Mouse (Mus musculus): Measurements from ENCODE around the gene Tmco5b. TPM values are rescaled to one million over a fixed set of nuclear protein-coding genes. Genes with fewer than 3 reads are reported as not detected.

Tmco5b gene
- not detected for total RNA-seq (2022)

DNA sequence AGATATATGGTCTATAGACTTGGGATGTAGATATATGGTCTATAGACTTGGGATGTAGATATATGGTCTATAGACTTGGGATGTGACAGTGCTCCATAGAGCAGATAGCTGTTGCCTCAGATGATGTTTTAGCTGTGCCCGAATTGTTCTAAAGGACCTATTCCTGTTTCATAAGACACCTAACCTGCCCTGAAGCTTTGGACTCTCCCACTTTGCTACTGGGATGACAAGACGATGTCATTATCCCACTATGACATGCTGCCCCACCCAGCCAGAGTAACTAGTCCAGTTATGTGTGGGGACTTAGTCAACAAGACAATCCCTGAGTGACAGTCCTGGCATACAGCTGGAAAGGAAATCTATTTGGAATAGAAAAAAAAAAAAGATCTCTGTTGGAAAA is at the start of gene Tmco5b:
Gene Tmco5b, plus strand, starts transcription at position 301 of the 400 bp plus-strand sequence.
- DNase-seq (ENCODE audit: low spot score in 2 of 2), result no peak

DNA sequence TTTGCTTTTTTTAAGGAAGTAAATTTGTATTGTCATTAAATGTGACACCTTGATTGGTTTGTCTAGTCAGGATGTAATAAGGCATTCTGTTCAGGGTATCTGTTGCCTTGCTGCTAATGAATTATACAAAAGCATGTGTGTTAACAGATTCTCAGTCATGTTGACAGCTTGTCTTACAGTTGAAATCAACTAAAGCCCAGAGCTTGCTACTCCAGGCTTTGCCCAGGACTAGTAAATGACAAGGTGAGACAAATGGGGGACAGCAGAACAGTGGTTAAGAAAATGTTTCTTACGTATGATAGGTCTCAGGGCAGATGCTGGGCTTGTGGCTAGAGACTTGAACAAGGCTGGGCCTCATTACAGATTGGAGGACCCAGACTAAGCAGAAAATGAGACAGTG is 48.5 kb upstream of the Tmco5b start:
- no peak for DNase-seq (ENCODE audit: low spot score in 2 of 2)

DNA sequence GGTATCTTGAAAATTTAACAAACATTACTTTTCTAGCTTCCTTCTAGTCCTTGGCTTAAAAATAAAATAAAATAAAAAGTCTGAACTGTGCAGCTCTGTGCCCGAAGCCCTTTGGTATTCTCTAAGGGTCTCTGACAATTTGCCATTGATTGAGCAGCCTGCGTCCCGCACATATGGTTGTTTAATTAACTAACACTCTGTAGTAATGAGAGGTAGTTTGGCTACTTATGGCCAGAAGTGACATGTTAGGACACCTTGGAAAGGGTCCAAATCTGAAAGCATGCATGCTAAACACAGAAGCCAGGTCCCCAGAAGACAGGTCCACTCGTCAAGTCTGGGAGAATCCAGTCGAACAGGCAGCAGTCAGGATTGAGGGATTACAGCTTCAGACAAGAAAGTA is 46.7 kb upstream of the Tmco5b start:
- DNase-seq (ENCODE audit: low spot score in 2 of 2), result no peak

DNA sequence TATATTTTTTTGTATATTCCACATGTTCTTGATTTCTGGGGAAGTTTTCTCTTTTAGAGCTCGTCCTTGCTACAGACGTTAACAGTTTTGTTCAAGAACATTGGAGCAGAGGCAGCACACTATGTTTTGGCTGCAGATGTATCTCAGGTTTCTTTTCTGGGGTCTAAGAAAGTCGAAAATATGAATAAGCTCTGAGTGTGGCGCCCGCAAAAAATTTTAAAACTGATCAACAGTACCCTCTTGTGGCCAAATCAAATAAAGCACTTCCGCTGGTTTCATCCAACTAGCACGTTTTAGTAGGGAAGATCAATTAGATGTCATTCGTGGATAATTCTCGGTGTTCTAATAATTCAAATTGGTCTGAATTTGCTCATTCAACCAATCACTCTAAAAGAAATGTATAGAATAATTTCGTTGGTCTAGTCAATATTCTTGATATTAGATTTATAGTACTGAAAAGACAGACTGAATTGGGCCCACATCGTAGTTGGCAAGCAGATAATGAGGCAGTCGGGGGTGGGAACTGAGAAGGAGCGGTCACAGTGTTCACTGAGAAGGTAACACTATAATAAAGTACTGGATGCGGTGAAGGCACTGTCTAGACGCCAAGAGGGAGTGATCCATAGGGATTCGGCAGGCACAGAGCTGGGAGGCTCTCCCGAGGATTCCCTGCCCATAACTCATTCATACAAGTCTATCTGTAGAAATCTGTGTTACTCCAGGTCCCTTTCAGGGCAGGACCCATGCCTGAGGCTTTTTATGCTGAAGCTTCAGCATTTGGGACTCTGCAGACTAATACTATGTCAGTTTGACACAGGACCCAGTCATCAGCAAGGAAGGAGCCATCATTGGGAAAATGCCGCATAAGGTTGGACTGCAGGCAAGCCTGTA is 17.1 kb downstream of the Tmco5b start:
- no peak for DNase-seq (ENCODE audit: low spot score in 2 of 2)

DNA sequence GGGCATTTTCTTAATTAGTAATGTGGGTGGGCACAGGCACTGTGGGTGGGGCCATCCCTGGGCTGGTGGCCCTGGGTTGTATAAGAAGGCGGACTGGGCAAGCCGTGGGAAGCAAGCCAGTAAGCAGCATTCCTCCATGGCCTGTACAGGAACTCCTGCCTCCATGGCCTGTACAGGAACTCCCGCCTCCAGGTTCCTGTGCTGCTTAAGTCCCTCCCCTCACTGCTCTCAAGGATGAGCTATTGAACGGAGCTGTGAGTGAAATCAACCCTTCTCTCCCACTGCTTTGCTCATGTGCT is 17.7 kb downstream of the Tmco5b start:
- DNase-seq (ENCODE audit: low spot score in 2 of 2), result no peak

DNA sequence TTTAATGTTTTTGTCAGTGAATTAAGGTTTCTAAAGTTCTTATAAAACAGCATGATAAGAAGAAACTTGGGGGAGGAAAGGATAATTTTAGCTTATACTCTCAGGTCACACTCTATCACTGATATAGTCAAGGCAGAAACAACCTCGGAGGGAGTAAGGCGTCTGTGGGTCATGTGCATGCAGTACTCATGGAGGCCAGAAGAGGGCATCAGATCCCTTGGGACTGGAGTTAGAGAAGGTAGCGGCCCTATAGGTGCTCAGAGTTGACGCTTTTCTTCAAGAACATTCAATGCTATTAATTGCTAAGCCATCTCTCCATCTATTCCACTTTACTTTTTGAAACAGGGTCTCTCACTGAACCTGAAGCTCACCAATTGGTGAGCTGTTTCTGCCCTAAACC is 19.8 kb downstream of the Tmco5b start:
- peak in 1 of 2 experiments; percentile 42 for DNase-seq (ENCODE audit: low spot score in 2 of 2)

DNA sequence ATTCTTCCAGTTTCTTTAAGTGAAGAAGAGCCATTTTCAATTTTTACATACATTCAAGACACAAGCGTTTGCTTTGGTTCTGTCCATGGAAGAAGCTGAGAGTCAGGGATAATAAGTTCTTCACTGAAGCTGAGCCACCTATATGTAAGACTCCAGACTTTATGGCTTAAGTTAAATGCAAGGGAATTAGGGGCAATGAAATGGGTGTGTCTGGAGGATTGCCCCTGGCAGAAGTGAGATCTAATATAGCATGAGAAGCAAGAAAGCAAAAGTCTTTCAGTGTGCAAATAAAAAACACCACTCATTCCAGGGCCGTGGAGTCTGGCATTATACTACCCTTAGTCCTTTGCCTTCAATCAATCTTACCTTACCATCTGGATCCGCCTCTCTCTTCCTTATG is 25.7 kb downstream of the Tmco5b start:
- no peak for DNase-seq (ENCODE audit: low spot score in 2 of 2)

DNA sequence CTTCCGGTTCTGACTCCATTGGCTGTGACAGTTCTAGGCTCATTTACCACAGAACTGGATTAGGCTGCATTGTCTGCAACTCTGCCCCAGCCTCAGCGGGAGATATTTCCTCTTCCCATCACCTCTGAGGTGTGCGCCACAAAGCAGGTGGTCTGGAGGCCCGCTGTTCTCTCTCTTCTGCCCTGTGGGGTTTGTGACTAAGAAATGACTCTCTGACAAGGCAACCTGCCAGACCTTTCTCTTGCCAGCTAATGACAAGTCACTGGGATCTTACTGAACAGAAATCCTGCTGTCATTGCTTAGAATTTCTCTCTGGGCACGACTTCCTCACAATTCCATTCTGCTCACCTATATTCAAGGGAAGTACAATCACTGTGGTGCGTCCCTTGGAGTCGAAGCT is 37.5 kb downstream of the Tmco5b start:
- DNase-seq (ENCODE audit: low spot score in 2 of 2), result no peak

DNA sequence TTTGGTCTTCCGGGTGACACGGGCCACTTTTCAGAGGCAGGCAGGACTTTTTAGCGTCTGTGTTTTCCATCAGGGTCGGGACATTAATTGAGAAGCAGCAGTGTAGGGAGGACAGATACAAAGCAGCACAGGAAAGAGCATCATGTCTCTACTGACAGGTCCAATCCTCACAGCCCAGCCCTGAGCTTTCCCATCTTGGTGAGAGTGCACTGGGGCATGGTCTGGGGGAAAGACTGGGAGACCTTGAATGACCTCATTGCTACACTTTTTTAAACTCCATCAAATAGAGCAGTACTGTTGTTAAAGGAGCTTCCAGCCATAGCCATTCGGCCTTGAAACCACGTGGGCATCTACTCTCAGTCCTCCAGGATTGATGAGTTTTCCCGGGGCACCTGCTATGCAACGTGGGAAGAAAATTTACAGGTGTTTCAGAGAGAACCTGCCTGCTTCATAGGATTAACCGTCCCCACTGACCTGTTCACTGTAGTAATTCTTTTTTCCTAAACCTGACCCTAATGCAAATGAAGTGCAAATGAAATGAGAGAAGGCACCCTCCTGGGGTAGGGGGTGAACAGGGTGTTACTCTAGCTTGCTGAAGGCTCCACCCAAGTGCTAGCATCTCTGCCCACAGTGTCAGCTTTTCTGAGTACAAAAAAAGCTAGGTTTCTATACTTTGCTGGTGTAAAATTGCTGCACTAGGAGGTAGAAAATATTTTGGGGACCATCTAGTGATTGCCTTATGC is 48.4 kb downstream of the Tmco5b start:
- DNase-seq (ENCODE audit: low spot score in 2 of 2), result no peak

DNA sequence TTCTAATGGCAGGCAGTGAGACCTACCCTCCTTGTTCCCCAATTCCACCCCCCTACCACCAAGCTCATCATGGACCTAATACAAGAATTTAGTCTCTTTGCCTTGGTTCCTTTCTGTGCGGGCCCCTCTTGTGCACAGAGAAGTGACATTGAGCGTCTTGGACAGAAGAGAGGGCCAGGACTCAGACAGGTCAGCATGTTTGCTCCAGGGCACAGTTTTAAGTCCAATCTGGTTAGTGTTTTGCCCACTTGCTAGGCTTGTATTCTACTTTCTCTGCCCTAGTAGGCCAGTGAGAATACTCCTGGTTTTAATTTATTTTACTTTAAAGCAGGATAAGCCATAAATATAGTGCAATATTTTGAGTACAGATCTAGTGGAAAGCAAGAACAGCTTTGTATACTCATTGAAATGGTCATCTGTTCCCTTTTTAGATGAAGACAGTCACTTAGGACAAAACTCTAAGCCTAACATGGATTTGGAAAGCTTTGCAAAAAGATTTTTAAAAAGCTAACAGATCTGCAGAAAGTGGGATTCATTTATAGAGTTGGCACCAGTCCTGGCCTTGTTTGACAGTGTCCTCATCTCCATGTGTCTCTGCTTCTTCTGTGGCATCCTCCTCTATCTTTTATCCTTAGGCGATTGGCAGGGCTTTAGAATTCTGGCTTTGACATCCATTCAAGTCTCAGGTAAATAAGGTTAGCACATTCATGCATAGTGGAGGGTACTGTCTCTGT is 50.2 kb downstream of the Tmco5b start:
- no peak for DNase-seq (ENCODE audit: low spot score in 2 of 2)

DNA sequence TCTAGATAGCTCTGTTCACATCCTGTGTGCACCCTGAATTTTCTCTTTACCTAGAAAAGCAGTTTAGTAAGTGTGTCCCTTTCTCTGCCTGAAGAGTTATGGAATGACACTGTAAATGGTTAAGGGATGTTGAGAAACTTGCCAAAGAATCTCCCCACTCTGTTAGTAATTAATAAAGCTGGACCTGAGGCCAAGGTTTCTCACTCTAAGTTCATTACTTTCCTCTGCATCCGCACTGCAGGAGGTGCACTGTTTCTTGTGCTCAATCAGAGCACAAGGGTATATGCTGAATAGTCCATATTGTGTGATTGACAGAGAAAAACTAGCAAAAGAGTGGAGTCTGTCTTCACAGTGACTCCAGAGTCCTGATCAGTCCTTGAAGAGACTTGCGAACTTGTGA is 59.0 kb downstream of the Tmco5b start:
- no peak for DNase-seq (ENCODE audit: low spot score in 2 of 2)

Other genes with a start within 250 kb of the Tmco5b start
- gene Ryr3, start 68.6 kb upstream of the Tmco5b start, total RNA-seq (2022), result under 1 TPM; 0.19 to 0.44 (median 0.37) TPM
- gene Fmn1, start 42.0 kb downstream of the Tmco5b start, total RNA-seq (2022), result 1 to 10 TPM; 2.9 to 3.9 (median 3.5) TPM